Mouse (Mus musculus): Measurements from ENCODE around the gene Slc39a8. TPM values are rescaled to one million over a fixed set of nuclear protein-coding genes. Genes with fewer than 3 reads are reported as not detected.

Gene Slc39a8
- polyA plus RNA-seq, 1 experiment from 2014 or later = 51.7 TPM

- peaks cover 12% of the 10 kb centered on the region for H3K4me1 ChIP-seq (ENCODE audit: control insufficient read depth, insufficient read depth, low read length)
- no peaks in the 10 kb centered on the region for H3K27me3 ChIP-seq (ENCODE audit: control insufficient read depth, insufficient read depth, low read length)
- H3K4me3 ChIP-seq (ENCODE audit: low read depth, low read length) = no peak overlapping the region
- H3K9me3 ChIP-seq (replicated peaks; ENCODE audit: control insufficient read depth, low read length) = no peaks in the 10 kb centered on the region
- WGBS (ENCODE audit: insufficient replicate concordance) = 74% methylated on average over 14 of the region's 14 CpGs
- H3K27ac ChIP-seq (ENCODE audit: low read depth, low read length) = 0 out of 2 replicates have a peak overlapping the region, but pooled peaks have one; percentile 35
- H3K36me3 ChIP-seq (ENCODE audit: control insufficient read depth, insufficient read depth, low read length) = no peaks in the 10 kb centered on the region
- H3K9ac ChIP-seq (ENCODE audit: low read depth, low read length) = no peak overlapping the region
- peak overlapping the region; percentile 24 for H3K4me2 ChIP-seq
- ATAC-seq (replicated peaks; ENCODE audit: insufficient number of reproducible peaks, low FRiP score, low TSS enrichment) = peak; percentile 78
Measured at GRCm38 (mm10) chr3:135854298-135854984, 29.4 kb downstream of the Slc39a8 start.

DNA sequence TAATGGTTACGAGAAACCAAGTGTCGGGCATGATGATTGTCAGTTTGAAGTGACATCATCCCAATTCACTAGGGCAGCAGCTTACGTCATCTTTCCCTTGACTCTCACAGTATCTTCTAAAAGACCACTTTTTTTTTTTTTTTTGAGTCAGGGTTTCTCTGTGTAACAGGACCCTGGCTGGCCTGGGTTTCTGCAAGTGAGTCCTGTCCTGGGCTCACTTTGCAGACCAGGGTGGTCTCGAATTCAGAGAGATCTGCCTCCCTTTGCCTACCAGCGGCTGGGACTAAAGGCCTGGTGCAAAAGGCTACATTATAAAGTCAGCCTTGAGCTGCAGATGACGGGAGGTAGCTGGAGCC lies 29.9 kb downstream of the Slc39a8 start:
- WGBS (ENCODE audit: insufficient replicate concordance) = 44% methylated on average over 6 of the region's 6 CpGs
- no peaks in the 10 kb centered on the region for H3K27me3 ChIP-seq (ENCODE audit: control insufficient read depth, insufficient read depth, low read length)
- ATAC-seq (replicated peaks; ENCODE audit: insufficient number of reproducible peaks, low FRiP score, low TSS enrichment) = peak; percentile 37; the same call in 1 of the 2 replicates
- H3K9me3 ChIP-seq (replicated peaks; ENCODE audit: control insufficient read depth, low read length) = no peaks in the 10 kb centered on the region
- no peaks in the 10 kb centered on the region for H3K36me3 ChIP-seq (ENCODE audit: control insufficient read depth, insufficient read depth, low read length)
- H3K9ac ChIP-seq (ENCODE audit: low read depth, low read length) = no peak overlapping the region
- H3K4me1 ChIP-seq (ENCODE audit: control insufficient read depth, insufficient read depth, low read length) = peaks cover 12% of the 10 kb centered on the region
- H3K27ac ChIP-seq (ENCODE audit: low read depth, low read length) = 0 out of 2 replicates have a peak overlapping the region, but pooled peaks have one; percentile 35
- H3K4me3 ChIP-seq (ENCODE audit: low read depth, low read length) = no peak overlapping the region
- peak overlapping the region; percentile 24 for H3K4me2 ChIP-seq

DNA sequence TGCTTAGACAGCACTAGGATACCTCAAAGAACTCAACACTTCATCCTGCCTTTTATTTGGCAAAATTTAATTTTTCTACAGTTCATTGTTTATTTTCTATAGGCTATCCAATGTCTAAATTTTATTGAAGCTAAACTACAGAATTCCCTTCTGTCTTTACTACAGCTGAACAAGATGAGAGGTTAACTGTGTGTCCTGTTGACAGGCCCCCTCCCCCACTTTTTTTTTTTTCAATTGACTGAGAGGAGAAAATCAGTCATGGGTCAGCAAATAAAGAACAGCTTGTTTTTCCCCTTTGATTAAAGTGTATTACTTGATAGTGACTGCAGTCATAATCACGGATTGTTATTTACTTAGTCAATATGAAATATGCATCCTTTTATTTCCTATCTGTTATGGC lies 31.2 kb downstream of the Slc39a8 start:
- Histone ChIP-seq H3K36me3 (ENCODE audit: control insufficient read depth, insufficient read depth, low read length) (no peaks in the 10 kb centered on the region), H3K9ac (ENCODE audit: low read depth, low read length) (no peak overlapping the region), H3K4me3 (ENCODE audit: low read depth, low read length) (no peak overlapping the region), H3K9me3 (replicated peaks; ENCODE audit: control insufficient read depth, low read length) (no peaks in the 10 kb centered on the region), H3K4me1 (ENCODE audit: control insufficient read depth, insufficient read depth, low read length) (peaks cover 12% of the 10 kb centered on the region), H3K4me2 (no peak overlapping the region), H3K27ac (ENCODE audit: low read depth, low read length) (no peak overlapping the region), H3K27me3 (ENCODE audit: control insufficient read depth, insufficient read depth, low read length) (no peaks in the 10 kb centered on the region)
- WGBS (ENCODE audit: insufficient replicate concordance) = 77% methylated on average over 1 of the region's 1 CpGs
- ATAC-seq (replicated peaks; ENCODE audit: insufficient number of reproducible peaks, low FRiP score, low TSS enrichment) = no peak

- Histone ChIP-seq H3K9me3 (replicated peaks; ENCODE audit: control insufficient read depth, low read length) (no peaks in the 10 kb centered on the region), H3K36me3 (ENCODE audit: control insufficient read depth, insufficient read depth, low read length) (no peaks in the 10 kb centered on the region)
- 80% methylated on average over 5 of the region's 5 CpGs for WGBS (ENCODE audit: insufficient replicate concordance)
Measured at GRCm38 (mm10) chr3:135857134-135857533, 32.1 kb downstream of the Slc39a8 start.

GRCm38 (mm10) chr3:135859431-135859830 lies 34.4 kb downstream of the Slc39a8 start:
- Histone ChIP-seq H3K36me3 (ENCODE audit: control insufficient read depth, insufficient read depth, low read length) (no peaks in the 10 kb centered on the region), H3K9ac (ENCODE audit: low read depth, low read length) (no peak overlapping the region), H3K27me3 (ENCODE audit: control insufficient read depth, insufficient read depth, low read length) (no peaks in the 10 kb centered on the region), H3K4me1 (ENCODE audit: control insufficient read depth, insufficient read depth, low read length) (peaks cover 8% of the 10 kb centered on the region), H3K9me3 (replicated peaks; ENCODE audit: control insufficient read depth, low read length) (no peaks in the 10 kb centered on the region), H3K27ac (ENCODE audit: low read depth, low read length) (no peak overlapping the region), H3K4me3 (ENCODE audit: low read depth, low read length) (no peak overlapping the region), H3K4me2 (no peak overlapping the region)
- ATAC-seq (replicated peaks; ENCODE audit: insufficient number of reproducible peaks, low FRiP score, low TSS enrichment) = no peak
- 90% methylated on average over 5 of the region's 5 CpGs for WGBS (ENCODE audit: insufficient replicate concordance)

More at GRCm38 (mm10) chr3:135857134-135857533, 32.1 kb downstream of the Slc39a8 start:
- no peaks in the 10 kb centered on the region for H3K27me3 ChIP-seq (ENCODE audit: control insufficient read depth, insufficient read depth, low read length)
- H3K4me3 ChIP-seq (ENCODE audit: low read depth, low read length) = no peak overlapping the region
- peaks cover 12% of the 10 kb centered on the region for H3K4me1 ChIP-seq (ENCODE audit: control insufficient read depth, insufficient read depth, low read length)
- no peak overlapping the region for H3K9ac ChIP-seq (ENCODE audit: low read depth, low read length)
- ATAC-seq (replicated peaks; ENCODE audit: insufficient number of reproducible peaks, low FRiP score, low TSS enrichment) = no peak
- no peak overlapping the region for H3K27ac ChIP-seq (ENCODE audit: low read depth, low read length)
- H3K4me2 ChIP-seq = no peak overlapping the region

- Histone ChIP-seq H3K36me3 (ENCODE audit: control insufficient read depth, insufficient read depth, low read length) (no peaks in the 10 kb centered on the region), H3K4me2 (no peak overlapping the region), H3K27ac (ENCODE audit: low read depth, low read length) (no peak overlapping the region), H3K9ac (ENCODE audit: low read depth, low read length) (no peak overlapping the region), H3K4me1 (ENCODE audit: control insufficient read depth, insufficient read depth, low read length) (no peaks in the 10 kb centered on the region), H3K9me3 (replicated peaks; ENCODE audit: control insufficient read depth, low read length) (no peaks in the 10 kb centered on the region), H3K4me3 (ENCODE audit: low read depth, low read length) (no peak overlapping the region), H3K27me3 (ENCODE audit: control insufficient read depth, insufficient read depth, low read length) (no peaks in the 10 kb centered on the region)
- WGBS (ENCODE audit: insufficient replicate concordance) = 52% methylated on average over 9 of the region's 9 CpGs
- ATAC-seq (replicated peaks; ENCODE audit: insufficient number of reproducible peaks, low FRiP score, low TSS enrichment) = no peak
Measured at GRCm38 (mm10) chr3:135862804-135863203, 37.7 kb downstream of the Slc39a8 start.

GRCm38 (mm10) chr3:135869041-135869440 lies 44.0 kb downstream of the Slc39a8 start:
- no peaks in the 10 kb centered on the region for H3K27me3 ChIP-seq (ENCODE audit: control insufficient read depth, insufficient read depth, low read length)
- H3K4me2 ChIP-seq = no peak overlapping the region
- no peak overlapping the region for H3K4me3 ChIP-seq (ENCODE audit: low read depth, low read length)
- H3K36me3 ChIP-seq (ENCODE audit: control insufficient read depth, insufficient read depth, low read length) = no peaks in the 10 kb centered on the region
- no peak for ATAC-seq (replicated peaks; ENCODE audit: insufficient number of reproducible peaks, low FRiP score, low TSS enrichment)
- no peak overlapping the region for H3K9ac ChIP-seq (ENCODE audit: low read depth, low read length)
- 76% methylated on average over 4 of the region's 4 CpGs for WGBS (ENCODE audit: insufficient replicate concordance)
- H3K4me1 ChIP-seq (ENCODE audit: control insufficient read depth, insufficient read depth, low read length) = no peaks in the 10 kb centered on the region; the same call in 1 of the 2 replicates
- no peak overlapping the region for H3K27ac ChIP-seq (ENCODE audit: low read depth, low read length)
- no peaks in the 10 kb centered on the region for H3K9me3 ChIP-seq (replicated peaks; ENCODE audit: control insufficient read depth, low read length)

DNA sequence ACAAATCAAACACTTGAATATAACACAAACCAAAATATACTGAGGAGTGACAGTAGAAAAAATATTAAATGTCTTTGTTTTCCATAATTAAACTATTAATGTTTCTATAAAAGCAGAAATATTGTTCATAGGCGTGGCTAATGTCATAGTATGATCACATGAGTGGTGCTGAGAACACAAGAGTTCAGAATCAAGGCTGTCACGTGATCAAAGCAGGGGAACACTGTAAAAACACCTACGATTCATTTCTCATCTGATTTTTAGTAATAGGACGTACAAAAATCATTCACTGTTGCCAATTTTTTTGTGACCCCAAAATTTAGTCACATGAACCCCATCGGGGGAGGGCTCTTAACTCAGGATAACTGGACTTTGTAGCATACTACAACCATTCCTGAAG lies 47.2 kb downstream of the Slc39a8 start:
- WGBS (ENCODE audit: insufficient replicate concordance) = 86% methylated on average over 5 of the region's 5 CpGs
- Histone ChIP-seq H3K36me3 (ENCODE audit: control insufficient read depth, insufficient read depth, low read length) (no peaks in the 10 kb centered on the region), H3K4me1 (ENCODE audit: control insufficient read depth, insufficient read depth, low read length) (no peaks in the 10 kb centered on the region; the same call in 1 of the 2 replicates), H3K9ac (ENCODE audit: low read depth, low read length) (no peak overlapping the region), H3K9me3 (replicated peaks; ENCODE audit: control insufficient read depth, low read length) (no peaks in the 10 kb centered on the region), H3K27ac (ENCODE audit: low read depth, low read length) (no peak overlapping the region), H3K4me2 (no peak overlapping the region), H3K27me3 (ENCODE audit: control insufficient read depth, insufficient read depth, low read length) (no peaks in the 10 kb centered on the region), H3K4me3 (ENCODE audit: low read depth, low read length) (no peak overlapping the region)
- no peak for ATAC-seq (replicated peaks; ENCODE audit: insufficient number of reproducible peaks, low FRiP score, low TSS enrichment)

DNA sequence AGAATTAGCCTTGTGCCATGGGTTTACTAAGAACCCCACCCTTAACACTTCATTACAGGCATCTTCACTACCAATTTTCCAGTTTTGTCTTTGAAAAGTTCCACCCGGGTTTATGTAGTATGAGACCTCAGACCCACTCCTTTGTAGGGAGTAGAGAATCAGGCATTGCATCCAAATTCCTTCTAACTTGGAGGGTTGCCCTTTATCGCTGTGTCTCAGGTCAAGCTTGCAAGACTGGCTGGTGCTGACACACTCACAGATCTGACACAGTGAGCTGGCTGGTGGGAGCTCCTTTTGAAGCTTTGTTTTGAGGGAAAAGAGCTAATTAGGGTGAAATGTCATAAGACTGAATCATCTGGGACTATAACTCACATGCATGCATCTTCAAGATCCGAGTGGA lies 48.5 kb downstream of the Slc39a8 start:
- ATAC-seq (replicated peaks; ENCODE audit: insufficient number of reproducible peaks, low FRiP score, low TSS enrichment) = no peak

More for the DNA sequence above, 48.5 kb downstream of the Slc39a8 start:
- H3K36me3 ChIP-seq (ENCODE audit: control insufficient read depth, insufficient read depth, low read length) = no peaks in the 10 kb centered on the region
- no peak overlapping the region for H3K27ac ChIP-seq (ENCODE audit: low read depth, low read length)
- no peak overlapping the region for H3K4me3 ChIP-seq (ENCODE audit: low read depth, low read length)
- no peak overlapping the region for H3K9ac ChIP-seq (ENCODE audit: low read depth, low read length)
- no peaks in the 10 kb centered on the region for H3K27me3 ChIP-seq (ENCODE audit: control insufficient read depth, insufficient read depth, low read length)
- no peak overlapping the region for H3K4me2 ChIP-seq
- WGBS (ENCODE audit: insufficient replicate concordance) = 76% methylated on average over 3 of the region's 3 CpGs
- no peaks in the 10 kb centered on the region for H3K4me1 ChIP-seq (ENCODE audit: control insufficient read depth, insufficient read depth, low read length)
- H3K9me3 ChIP-seq (replicated peaks; ENCODE audit: control insufficient read depth, low read length) = no peaks in the 10 kb centered on the region

Data from heart, embryonic 11.5 days (tissue).